Mouse (Mus musculus): Measurements from ENCODE around the gene Echdc1. TPM values are rescaled to one million over a fixed set of nuclear protein-coding genes. Genes with fewer than 3 reads are reported as not detected.

Gene Echdc1
- total RNA-seq (2021): 10 to 100 TPM; 30.6 to 42.4 TPM
- long read RNA-seq, experiment 1, transcript Echdc1-202 (6 exons, 1,845 nt): minor isoform, 24 of 56 reads
- long read RNA-seq, experiment 1, transcript Echdc1-201 (6 exons, 3,856 nt): major isoform, 25 of 56 reads
- long read RNA-seq, experiment 1, partial matches to known transcripts: 3 of 56 reads
- long read RNA-seq, experiment 1, other reads (novel, unspliced or antisense): 3 of 56 reads
- long read RNA-seq, experiment 2, transcript Echdc1-201 (6 exons, 3,856 nt): minor isoform, 13 of 33 reads
- long read RNA-seq, experiment 2, transcript Echdc1-202 (6 exons, 1,845 nt): major isoform, 15 of 33 reads
- long read RNA-seq, experiment 2, partial matches to known transcripts: 1 of 33 reads
- long read RNA-seq, experiment 2, other reads (novel, unspliced or antisense): 4 of 33 reads

GRCm38 (mm10) chr10:29313064-29313638 lies at the start of gene Echdc1:
Gene Echdc1, plus strand, starts transcription at chr10:29313166.
- Histone ChIP-seq H3K27ac (peak within 1 kb of the TSS; percentile 98), H3K4me3 (peak within 1 kb of the TSS; percentile 80)
- TF ChIP-seq CTCF (IDR thresholded peaks at IDR 0.05): peak; percentile 98; the same call in 1 of the 2 replicates
- intact Hi-C loops (cut with DNase I): loop anchor here (2.0 to 5.0 kb wide), 2 partner anchors 48 to 101 kb away; partner anchors contain the start of gene 9330159F19Rik
- DNase-seq: peak; percentile 93

- no peak overlapping the region for H3K4me3 ChIP-seq
- intact Hi-C loops (cut with DNase I): no loop called here
- no peak for TF ChIP-seq CTCF (IDR thresholded peaks at IDR 0.05)
- no peak for DNase-seq
- no peak overlapping the region for H3K27ac ChIP-seq
These were observed 31.2 kb upstream of the Echdc1 start for GRCm38 (mm10) chr10:29281736-29282135.

GRCm38 (mm10) chr10:29285757-29286156 lies 27.2 kb upstream of the Echdc1 start:
- no peak for TF ChIP-seq CTCF (IDR thresholded peaks at IDR 0.05)
- Histone ChIP-seq H3K27ac (no peak overlapping the region), H3K4me3 (no peak overlapping the region)
- intact Hi-C loops (cut with DNase I): no loop called here
- DNase-seq: no peak

- H3K27ac ChIP-seq: no peak overlapping the region
- intact Hi-C loops (cut with DNase I): no loop called here
- no peak overlapping the region for H3K4me3 ChIP-seq
- no peak for DNase-seq
- no peak for TF ChIP-seq CTCF (IDR thresholded peaks at IDR 0.05)
These were observed 10.7 kb upstream of the Echdc1 start for GRCm38 (mm10) chr10:29302230-29302629.

- intact Hi-C loops (cut with DNase I): loop anchor here (2.0 to 5.0 kb wide), 2 partner anchors 49 to 99 kb away; partner anchors contain the start of gene 9330159F19Rik
- H3K4me3 ChIP-seq: no peak overlapping the region
- TF ChIP-seq CTCF (IDR thresholded peaks at IDR 0.05): no peak
- no peak for DNase-seq
- no peak overlapping the region for H3K27ac ChIP-seq
These were observed 1.3 kb upstream of the Echdc1 start for GRCm38 (mm10) chr10:29311480-29312219.

- intact Hi-C loops (cut with DNase I): loop anchor here (2.0 to 5.0 kb wide), 3 partner anchors 47 to 207 kb away; partner anchors contain the start of gene 9330159F19Rik
- no peak for DNase-seq
- H3K4me3 ChIP-seq: peak overlapping the region; percentile 80
- peak overlapping the region; percentile 98 for H3K27ac ChIP-seq
- no peak for TF ChIP-seq CTCF (IDR thresholded peaks at IDR 0.05)
These were observed 939 bp downstream of the Echdc1 start for GRCm38 (mm10) chr10:29313905-29314304.

GRCm38 (mm10) chr10:29324817-29325216 lies 11.9 kb downstream of the Echdc1 start:
- no peak for TF ChIP-seq CTCF (IDR thresholded peaks at IDR 0.05)
- DNase-seq: no peak
- intact Hi-C loops (cut with DNase I): no loop called here
- no peak overlapping the region for H3K4me3 ChIP-seq
- H3K27ac ChIP-seq: no peak overlapping the region

GRCm38 (mm10) chr10:29333836-29334235 lies 20.9 kb downstream of the Echdc1 start:
- no peak overlapping the region for H3K4me3 ChIP-seq
- no peak overlapping the region for H3K27ac ChIP-seq
- DNase-seq: no peak
- TF ChIP-seq CTCF (IDR thresholded peaks at IDR 0.05): no peak
- intact Hi-C loops (cut with DNase I): no loop called here

GRCm38 (mm10) chr10:29338355-29339056 lies 25.5 kb downstream of the Echdc1 start:
- intact Hi-C loops (cut with DNase I): no loop called here
- DNase-seq: peak; percentile 61
- H3K27ac ChIP-seq: no peak overlapping the region
- peak; percentile 81 for TF ChIP-seq CTCF (IDR thresholded peaks at IDR 0.05)
- H3K4me3 ChIP-seq: no peak overlapping the region

- no peak for TF ChIP-seq CTCF (IDR thresholded peaks at IDR 0.05)
- Histone ChIP-seq H3K4me3 (no peak overlapping the region), H3K27ac (no peak overlapping the region)
- intact Hi-C loops (cut with DNase I): no loop called here
- no peak for DNase-seq
These were observed 31.3 kb downstream of the Echdc1 start for GRCm38 (mm10) chr10:29344232-29344631.

GRCm38 (mm10) chr10:29346638-29347037 lies 33.7 kb downstream of the Echdc1 start:
- Histone ChIP-seq H3K27ac (no peak overlapping the region), H3K4me3 (no peak overlapping the region)
- intact Hi-C loops (cut with DNase I): no loop called here
- no peak for DNase-seq
- TF ChIP-seq CTCF (IDR thresholded peaks at IDR 0.05): no peak

- DNase-seq: no peak
- no peak overlapping the region for H3K27ac ChIP-seq
- TF ChIP-seq CTCF (IDR thresholded peaks at IDR 0.05): no peak
- intact Hi-C loops (cut with DNase I): no loop called here
- no peak overlapping the region for H3K4me3 ChIP-seq
These were observed 38.5 kb downstream of the Echdc1 start for GRCm38 (mm10) chr10:29351420-29351819.
